25 mouse cellular contexts compared by ENCODE assay signal in the genomic region with DNA sequence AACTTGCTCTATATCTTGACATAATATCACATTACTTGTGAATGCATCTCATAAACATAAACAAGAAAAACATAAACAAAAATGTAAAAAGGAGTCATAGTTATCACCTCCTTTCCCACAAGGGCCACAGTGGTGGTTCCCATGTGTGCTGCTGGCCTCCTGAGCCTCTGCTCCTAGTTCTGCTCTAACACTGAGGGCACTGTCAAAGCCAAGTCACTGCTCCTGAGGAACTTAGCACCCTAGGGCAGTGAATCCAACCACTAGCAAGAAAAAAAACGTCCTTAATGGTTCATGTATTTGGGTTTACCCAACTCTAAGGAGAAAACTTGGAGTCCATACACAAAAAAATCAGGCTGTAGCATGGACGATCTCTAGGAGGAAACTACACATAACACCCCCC.
"Had no signal": no experiment of that assay in that cellular context is flagged by ENCODE, and none has a peak within 500 bp of the region (broad histone marks: within the 10 kb centered on the region; RNA-seq: fewer than 3 reads in every experiment).

No protein-coding gene starts in this region.

- H3K4me3 ChIP-seq: heart, adult 2 months; heart, embryonic 10.5 days; heart, embryonic 12.5 days; heart, embryonic 13.5 days; heart, embryonic 15.5 days; hindbrain, embryonic 10.5 days; hindbrain, embryonic 12.5 days; hindbrain, embryonic 13.5 days; hindbrain, embryonic 15.5 days; intestine, embryonic 15.5 days; kidney, embryonic 15.5 days; layer of hippocampus, adult 2 months; left cerebral cortex, adult 2 months had no signal

- H3K4me1 ChIP-seq: heart, embryonic 10.5 days; heart, embryonic 15.5 days; intestine, embryonic 15.5 days had no signal

- H3K27me3 ChIP-seq: heart, embryonic 12.5 days; heart, embryonic 13.5 days; heart, embryonic 15.5 days; hindbrain, embryonic 12.5 days; hindbrain, embryonic 13.5 days; hindbrain, embryonic 15.5 days; intestine, embryonic 15.5 days; kidney, embryonic 15.5 days had no signal

- H3K27ac ChIP-seq: heart, adult 2 months; heart, embryonic 10.5 days; heart, embryonic 13.5 days; heart, embryonic 15.5 days; hindbrain, embryonic 10.5 days; hindbrain, embryonic 12.5 days; hindbrain, embryonic 13.5 days; hindbrain, embryonic 14.5 days; hindbrain, embryonic 15.5 days; hindbrain, postnatal 0 days; intestine, embryonic 15.5 days; kidney, embryonic 15.5 days; kidney, postnatal 0 days; layer of hippocampus, adult 2 months; left cerebral cortex, adult 2 months had no signal

- H3K36me3 ChIP-seq: heart, embryonic 10.5 days; heart, embryonic 12.5 days; heart, embryonic 13.5 days; heart, embryonic 15.5 days; hindbrain, embryonic 10.5 days; hindbrain, embryonic 12.5 days; hindbrain, embryonic 13.5 days; hindbrain, embryonic 15.5 days; intestine, embryonic 15.5 days; kidney, embryonic 15.5 days had no signal

- DNase-seq: heart, adult 2 months; heart, postnatal 10 days; heart, postnatal 14 days; heart, postnatal 36 days; heart, postnatal 4 days; kidney, adult 18-20 months; kidney, adult 8-10 months; kidney, postnatal 4 days; layer of hippocampus, adult 9-11 months; layer of hippocampus, postnatal 36 days had no signal
